Mouse (Mus musculus) MEL (cell line): ENCODE measurements at regions not wholly inside any gene's neighbourhood (a gene's known extent, or its start where the extent isn't known, plus 50 kb on each side); places are given as distances from the start of the nearest gene placed in this dataset.
A peak's percentile ranks its signal among the peaks of the same experiment; 100 is the strongest.

Source experiments
- DNase-seq: peaks from one replicate; pipeline ENCODE4 v3.0.0; 2011; ENCODE audit warnings: low read depth, low spot score
- H3K27ac ChIP-seq: 2 replicates; pipeline ENCODE4 v1.5.1; 2012; ENCODE audit warnings: low read depth, mild to moderate bottlenecking, control low read depth, low read length, moderate library complexity; ENCODE audit not compliant: control insufficient read depth
- H3K27me3 ChIP-seq, 2 experiments: fragments of 150-350 bp in 1 of 2; sonication (generic) in 1 of 2; 2 replicates each; pipeline ENCODE4 v1.6.1; 2012; ENCODE audit warnings: low read length in 2 of 2, mild to moderate bottlenecking in 2 of 2, improper control_type of control experiment in 1 of 2, moderate library complexity in 1 of 2; ENCODE audit not compliant: insufficient read depth in 2 of 2, control insufficient read depth in 1 of 2
- H3K36me3 ChIP-seq, 2 experiments: 2 replicates each; pipeline ENCODE4 v1.6.1; 2012 to 2014; ENCODE audit warnings: low read length in 2 of 2, improper control_type of control experiment in 1 of 2, inconsistent platforms in 1 of 2, mild to moderate bottlenecking in 1 of 2; ENCODE audit not compliant: insufficient read depth in 2 of 2, control insufficient read depth in 1 of 2
- H3K4me1 ChIP-seq, 2 experiments: fragments of 150-350 bp in 1 of 2; sonication (generic) in 1 of 2; 2 replicates each; pipeline ENCODE4 v1.6.1; 2012; ENCODE audit warnings: low read length in 2 of 2, improper control_type of control experiment in 1 of 2, mild to moderate bottlenecking in 1 of 2; ENCODE audit not compliant: insufficient read depth in 2 of 2, control insufficient read depth in 1 of 2
- H3K4me3 ChIP-seq, 2 experiments: fragments of 150-350 bp in 1 of 2; sonication (generic) in 1 of 2; 2 replicates each; pipeline ENCODE4 v1.5.1; 2012; ENCODE audit warnings: low read depth in 2 of 2, low read length in 2 of 2, mild to moderate bottlenecking in 2 of 2, moderate library complexity in 2 of 2, control low read depth in 1 of 2, improper control_type of control experiment in 1 of 2; ENCODE audit not compliant: control insufficient read depth in 1 of 2, insufficient read depth in 1 of 2
- H3K79me2 ChIP-seq: 2 replicates; pipeline ENCODE4 v1.6.1; 2012; ENCODE audit warnings: mild to moderate bottlenecking, low read length, moderate library complexity; ENCODE audit not compliant: control insufficient read depth, poor library complexity, insufficient read depth
- H3K9ac ChIP-seq: 2 replicates; pipeline ENCODE4 v1.6.1; 2012; ENCODE audit warnings: low read depth, mild to moderate bottlenecking, control low read depth, low read length, moderate library complexity; ENCODE audit not compliant: control insufficient read depth, poor library complexity, severe bottlenecking
- H3K9me3 ChIP-seq: fragments of 150-350 bp; sonication (generic); replicated peaks from 2 replicates; pipeline ENCODE4 v1.6.1; 2012; ENCODE audit warnings: mild to moderate bottlenecking, low read length, improper control_type of control experiment, moderate library complexity; ENCODE audit not compliant: insufficient read depth
- BHLHE40 ChIP-seq: IDR thresholded peaks from 2 replicates; pipeline ENCODE4 v1.6.1; 2012; ENCODE audit warnings: low read depth, mild to moderate bottlenecking, inconsistent platforms, low read length, improper control_type of control experiment, borderline replicate concordance
- CHD2 ChIP-seq: IDR thresholded peaks from 2 replicates; pipeline ENCODE4 v1.6.1; 2011; ENCODE audit warnings: low read length, improper control_type of control experiment
- ELF1 ChIP-seq: IDR thresholded peaks from 2 replicates; pipeline ENCODE4 v1.6.1; 2014; ENCODE audit warnings: low read depth, mild to moderate bottlenecking, inconsistent platforms, low read length, improper control_type of control experiment, moderate library complexity
- GABPA ChIP-seq: IDR thresholded peaks from 2 replicates; pipeline ENCODE4 v1.6.1; 2012; ENCODE audit warnings: low read depth, mild to moderate bottlenecking, inconsistent platforms, low read length, improper control_type of control experiment, moderate library complexity
- HCFC1 ChIP-seq: IDR thresholded peaks from 2 replicates; pipeline ENCODE4 v1.6.1; 2012; ENCODE audit warnings: low read depth, mild to moderate bottlenecking, inconsistent platforms, low read length, improper control_type of control experiment, moderate library complexity
- JUND ChIP-seq: IDR thresholded peaks from 2 replicates; pipeline ENCODE4 v1.6.1; 2011; ENCODE audit warnings: low read depth, mild to moderate bottlenecking, improper control_type of control experiment, low read length
- KAT2A ChIP-seq: conservative IDR thresholded peaks from 2 replicates; pipeline ENCODE4 v1.6.1; 2012; ENCODE audit warnings: low read depth, low read length, improper control_type of control experiment, inconsistent platforms
- MAZ ChIP-seq: IDR thresholded peaks from 2 replicates; pipeline ENCODE4 v1.6.1; 2012; ENCODE audit warnings: low read depth, mild to moderate bottlenecking, inconsistent platforms, low read length, improper control_type of control experiment
- MEF2A ChIP-seq: IDR thresholded peaks from 2 replicates; pipeline ENCODE4 v1.6.1; 2014; ENCODE audit warnings: low read depth, mild to moderate bottlenecking, inconsistent platforms, low read length, improper control_type of control experiment; ENCODE audit not compliant: poor library complexity, insufficient replicate concordance, severe bottlenecking; ENCODE audit errors: extremely low read depth
- MYB ChIP-seq: IDR thresholded peaks from 2 replicates; pipeline ENCODE4 v1.6.1; 2011; ENCODE audit warnings: mild to moderate bottlenecking, low read depth, low read length, improper control_type of control experiment
- POLR2A ChIP-seq, 2 experiments: IDR thresholded peaks; 2 replicates each; pipeline ENCODE4 v1.6.1; 2011 to 2012; ENCODE audit warnings: low read length in 2 of 2, mild to moderate bottlenecking in 2 of 2, control low read depth in 1 of 2, improper control_type of control experiment in 1 of 2, low read depth in 1 of 2, moderate library complexity in 1 of 2; ENCODE audit not compliant: control insufficient read depth in 1 of 2, insufficient read depth in 1 of 2, poor library complexity in 1 of 2
- POLR2AphosphoS5 ChIP-seq: IDR thresholded peaks from 2 replicates; pipeline ENCODE4 v1.6.1; 2012; ENCODE audit warnings: low read depth, borderline replicate concordance, mild to moderate bottlenecking, inconsistent platforms, low read length, moderate library complexity, mixed read lengths
- RCOR1 ChIP-seq: IDR thresholded peaks from 2 replicates; pipeline ENCODE4 v1.6.1; 2012; ENCODE audit warnings: low read depth, mild to moderate bottlenecking, inconsistent platforms, low read length, improper control_type of control experiment
- TAL1 ChIP-seq: IDR thresholded peaks from 2 replicates; pipeline ENCODE4 v1.6.1; 2012; ENCODE audit warnings: mild to moderate bottlenecking, inconsistent platforms, low read length, moderate library complexity, mixed read lengths
- TBP ChIP-seq: IDR thresholded peaks from 2 replicates; pipeline ENCODE4 v1.8.0; 2011; ENCODE audit warnings: low read depth, low read length, improper control_type of control experiment
- UBTF ChIP-seq: IDR thresholded peaks from 2 replicates; pipeline ENCODE4 v1.6.1; 2012; ENCODE audit warnings: low read depth, mild to moderate bottlenecking, inconsistent platforms, low read length, improper control_type of control experiment, moderate library complexity, borderline replicate concordance; ENCODE audit not compliant: insufficient read depth
- USF2 ChIP-seq, 2 experiments: IDR thresholded peaks; 2 replicates each; pipeline ENCODE4 v1.6.1; 2011 to 2012; ENCODE audit warnings: improper control_type of control experiment in 2 of 2, low read length in 2 of 2, borderline replicate concordance in 1 of 2, inconsistent platforms in 1 of 2, low read depth in 1 of 2, mild to moderate bottlenecking in 1 of 2; ENCODE audit not compliant: insufficient read depth in 1 of 2
- ZC3H11A ChIP-seq: IDR thresholded peaks from 2 replicates; pipeline ENCODE4 v1.6.1; 2012; ENCODE audit warnings: low read depth, mild to moderate bottlenecking, inconsistent platforms, low read length, improper control_type of control experiment
- ZMIZ1 ChIP-seq: IDR thresholded peaks from 2 replicates; pipeline ENCODE4 v1.6.1; 2012; ENCODE audit warnings: low read depth, mild to moderate bottlenecking, inconsistent platforms, low read length, improper control_type of control experiment, moderate library complexity

GRCm38 (mm10) chr6:31159935-31160670 lies 201.2 kb upstream of the Klf14 start:
- TF ChIP-seq POLR2A (IDR thresholded peaks at IDR 0.05; ENCODE audit: control insufficient read depth in 1 of 2, insufficient read depth in 1 of 2, low read depth in 1 of 2, low read length in 2 of 2, poor library complexity in 1 of 2) (0 out of 4 replicates have a peak, but pooled peaks of 1 of the 2 experiments have one; percentile 0), CHD2 (no peak)
- peaks cover 2% of the 10 kb centered on the region; the same call in 1 of the 2 replicates for H3K79me2 ChIP-seq
- no peak for DNase-seq
- H3K27me3 ChIP-seq: no peaks in the 10 kb centered on the region
- peak overlapping the region; percentile 84 for H3K9ac ChIP-seq
- peaks cover 2 to 19% of the 10 kb centered on the region in 2 experiments for H3K4me1 ChIP-seq
- no peaks in the 10 kb centered on the region for H3K9me3 ChIP-seq
- H3K4me3 ChIP-seq: peak overlapping the region; percentile 34 to 61
- peaks cover 0 to 18% of the 10 kb centered on the region in 2 experiments; a peak in 2 of 4 replicates for H3K36me3 ChIP-seq
- H3K27ac ChIP-seq: peak overlapping the region; percentile 95

GRCm38 (mm10) chr6:31161445-31162340 lies 202.8 kb upstream of the Klf14 start:
- peaks cover 2 to 19% of the 10 kb centered on the region in 2 experiments for H3K4me1 ChIP-seq

GRCm38 (mm10) chr6:31165011-31165410 lies 206.1 kb upstream of the Klf14 start:
- peaks cover 0 to 16% of the 10 kb centered on the region in 2 experiments; a peak in 2 of 4 replicates for H3K36me3 ChIP-seq
- no peak for DNase-seq
- TF ChIP-seq GABPA (no peak), ZC3H11A (no peak), ZMIZ1 (no peak), TAL1 (no peak), MAZ (no peak), USF2 (IDR thresholded peaks at IDR 0.05; ENCODE audit: borderline replicate concordance in 1 of 2, insufficient read depth in 1 of 2, low read depth in 1 of 2, low read length in 2 of 2) (no peak), MYB (no peak), ELF1 (no peak), HCFC1 (no peak)
- H3K9ac ChIP-seq: no peak overlapping the region
- H3K9me3 ChIP-seq: no peaks in the 10 kb centered on the region
- no peaks in the 10 kb centered on the region for H3K27me3 ChIP-seq
- H3K4me3 ChIP-seq: no peak overlapping the region
- H3K27ac ChIP-seq: no peak overlapping the region
- no peaks in the 10 kb centered on the region for H3K79me2 ChIP-seq
- peaks cover 4 to 14% of the 10 kb centered on the region in 2 experiments for H3K4me1 ChIP-seq

More at GRCm38 (mm10) chr6:31161445-31162340, 202.8 kb upstream of the Klf14 start:
- H3K9me3 ChIP-seq: no peaks in the 10 kb centered on the region
- DNase-seq: no peak
- TF ChIP-seq BHLHE40: no peak
- no peak for TF ChIP-seq MEF2A
- TF ChIP-seq POLR2AphosphoS5: no peak
- no peak for TF ChIP-seq KAT2A
- no peak for TF ChIP-seq ZC3H11A
- TF ChIP-seq RCOR1: no peak
- TF ChIP-seq JUND: no peak
- no peak for TF ChIP-seq UBTF
- TF ChIP-seq TBP: no peak
- TF ChIP-seq, all 39 proteins: peak for 0
- Histone ChIP-seq H3K27me3 (no peaks in the 10 kb centered on the region), H3K4me3 (no peak overlapping the region), H3K9ac (no peak overlapping the region), H3K27ac (no peak overlapping the region), H3K36me3 (peaks cover 0 to 18% of the 10 kb centered on the region in 2 experiments; a peak in 2 of 4 replicates), H3K79me2 (peaks cover 2% of the 10 kb centered on the region; the same call in 1 of the 2 replicates)
